Mouse (Mus musculus) granulocyte monocyte progenitor cell, adult 5-6 weeks (primary cell): ENCODE data around the gene Zfp536. TPM values are rescaled to one million over a fixed set of nuclear protein-coding genes. Genes with fewer than 3 reads are reported as not detected.

Source experiments
- ATAC-seq: replicated peaks from 2 replicates; pipeline ENCODE4 v1.8.0; 2016; ENCODE audit warnings: mild to moderate bottlenecking, moderate TSS enrichment, inconsistent platforms; ENCODE audit not compliant: poor library complexity, severe bottlenecking
- total RNA-seq, 2 experiments: library from RNA; stranded (forward) in 1 of 2; stranded (reverse) in 1 of 2; fragments of 200-712, 200-1000 nt in 1 of 2; fragments of >200 nt in 1 of 2; fragmentation: Nextera tagmentation in 1 of 2; gene quantifications; 2 replicates each; pipeline ENCODE4 v1.2.3; 2014 to 2017

Gene Zfp536
- total RNA-seq (2014; fragmentation: Nextera tagmentation), result 0.23 and 0.52 TPM in 2 replicates
- not detected in 2 replicates for total RNA-seq (2017)

DNA sequence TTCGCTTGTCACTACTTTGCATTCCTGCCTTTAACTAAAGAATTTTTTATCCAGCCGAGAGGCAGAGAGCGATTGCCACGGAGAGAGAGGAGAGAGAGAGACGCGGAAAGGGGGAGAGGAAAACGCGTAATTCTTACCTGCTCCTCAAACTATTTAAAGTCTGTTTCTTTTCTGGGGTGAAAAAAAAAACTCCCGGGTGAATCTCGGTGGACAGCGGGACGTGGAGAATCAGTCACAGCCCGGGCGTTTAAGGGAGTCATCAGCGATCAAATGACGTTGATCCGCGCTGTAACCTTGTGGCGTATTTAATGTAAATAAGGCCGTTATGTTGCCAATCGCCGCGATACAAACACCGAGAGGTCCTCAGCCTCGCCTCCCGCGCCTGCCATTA is at the start of gene Zfp536:
TSS of gene Zfp536 (minus strand) at position 330 of the 391 bp plus-strand sequence.
- ATAC-seq, result no peak

DNA sequence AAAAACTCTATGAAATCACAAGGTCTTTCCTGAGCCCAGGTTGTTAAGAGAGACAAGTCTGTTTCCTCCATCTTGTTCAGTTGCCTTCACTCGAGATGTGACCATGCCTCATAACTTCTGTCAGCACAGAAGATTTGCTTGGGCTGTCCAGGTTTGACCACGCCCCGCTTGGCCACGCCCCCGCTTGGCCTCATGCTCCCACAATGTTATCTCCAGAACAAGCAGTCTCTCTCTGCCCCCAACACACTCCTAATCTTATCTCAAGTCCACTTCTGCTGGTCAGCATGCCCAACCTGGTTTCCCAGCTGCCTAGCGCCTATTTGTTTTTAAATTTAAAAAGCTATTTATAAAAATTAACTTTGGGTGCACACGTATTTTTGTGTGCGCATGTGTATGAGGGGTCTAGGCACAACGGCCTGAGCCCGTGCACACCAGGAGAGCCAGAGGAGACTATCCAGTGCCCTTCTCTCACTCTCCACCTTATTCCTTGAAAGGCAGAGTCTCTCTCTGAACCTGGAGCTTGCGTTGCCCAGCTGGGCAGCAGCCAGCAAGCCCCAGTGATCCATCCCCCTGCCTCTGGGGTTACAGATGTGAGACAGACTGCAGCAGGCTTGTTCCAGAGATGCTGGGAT is 47.3 kb upstream of the Zfp536 start:
- no peak for ATAC-seq

DNA sequence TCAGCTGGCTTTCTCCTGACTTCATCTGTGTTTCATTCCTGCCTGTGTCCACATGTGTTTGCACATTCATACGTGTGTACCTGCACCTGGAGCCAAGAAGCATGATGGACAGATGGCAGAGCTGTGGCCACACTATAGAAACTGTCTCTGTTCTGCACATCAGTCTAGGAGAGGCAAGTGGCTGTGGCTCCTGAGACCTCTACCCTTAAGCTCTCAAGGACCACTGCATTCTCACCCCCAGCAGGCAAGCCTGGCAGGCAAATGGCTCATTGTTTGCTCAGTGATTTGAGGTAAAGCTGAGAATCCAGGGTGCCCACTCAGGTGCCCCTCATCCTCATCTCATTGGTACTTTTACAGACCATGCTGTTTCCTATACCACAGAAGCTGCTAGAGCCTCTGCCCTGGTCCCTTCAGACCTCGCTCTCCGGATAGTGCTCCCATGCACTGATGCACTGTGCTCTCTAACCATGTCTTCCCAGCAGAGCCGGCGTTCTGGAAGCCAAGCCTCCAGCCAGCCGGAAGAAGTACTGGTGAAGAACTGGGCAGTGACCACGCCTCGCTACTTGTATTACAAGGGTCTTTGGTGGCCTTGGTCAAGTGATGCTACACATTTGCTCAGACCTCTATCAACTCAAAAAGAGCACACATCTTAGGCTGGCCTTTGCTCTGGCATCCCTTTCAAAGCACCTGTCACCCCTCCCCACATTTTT is 45.3 kb upstream of the Zfp536 start:
- ATAC-seq, result no peak

DNA sequence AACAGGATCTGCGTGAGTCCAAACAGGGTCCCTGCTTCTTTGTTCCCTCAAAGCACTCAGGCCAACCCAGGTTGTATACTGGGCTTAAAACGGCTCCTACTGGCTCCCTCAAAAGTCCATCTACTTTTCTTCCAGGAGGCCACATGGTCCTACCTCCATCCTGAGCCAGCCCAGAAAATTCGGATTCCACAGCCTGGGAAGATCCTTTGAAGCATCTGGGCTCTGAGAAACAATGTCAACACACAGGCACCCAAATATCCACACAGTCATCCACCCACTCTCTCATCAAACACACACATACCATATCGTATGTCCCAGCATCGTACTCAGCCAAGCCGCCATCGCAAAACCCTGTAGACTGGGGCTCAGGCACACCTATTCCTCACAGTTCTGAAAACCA is 43.5 kb upstream of the Zfp536 start:
- no peak for ATAC-seq

DNA sequence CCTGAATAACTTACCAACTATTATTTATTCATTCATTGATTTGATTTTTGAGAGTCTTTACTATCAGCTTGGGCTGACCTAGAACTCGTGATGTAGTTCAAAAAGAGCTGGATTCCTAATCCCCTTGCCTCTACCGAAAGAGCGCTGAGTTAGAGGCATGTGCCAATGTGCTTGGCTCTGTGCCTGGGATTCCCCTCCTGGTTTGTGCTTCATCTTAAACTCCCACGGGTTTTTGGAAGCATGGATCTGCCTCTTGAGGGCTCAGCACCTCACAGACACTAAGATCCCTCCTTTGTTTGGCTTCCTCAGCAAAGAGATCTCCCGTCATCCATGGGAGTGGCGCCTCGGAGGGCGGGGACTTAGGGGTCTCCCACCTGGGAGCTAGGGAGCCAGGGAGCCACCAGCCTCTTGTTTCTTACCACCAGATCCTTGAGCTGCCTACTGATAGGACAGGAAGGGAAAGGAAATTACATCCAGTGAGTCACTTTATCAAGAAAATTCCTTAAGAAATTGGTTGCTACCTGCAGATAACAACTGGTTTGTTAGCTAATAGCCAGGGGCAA is 41.5 kb upstream of the Zfp536 start:
- no peak for ATAC-seq

DNA sequence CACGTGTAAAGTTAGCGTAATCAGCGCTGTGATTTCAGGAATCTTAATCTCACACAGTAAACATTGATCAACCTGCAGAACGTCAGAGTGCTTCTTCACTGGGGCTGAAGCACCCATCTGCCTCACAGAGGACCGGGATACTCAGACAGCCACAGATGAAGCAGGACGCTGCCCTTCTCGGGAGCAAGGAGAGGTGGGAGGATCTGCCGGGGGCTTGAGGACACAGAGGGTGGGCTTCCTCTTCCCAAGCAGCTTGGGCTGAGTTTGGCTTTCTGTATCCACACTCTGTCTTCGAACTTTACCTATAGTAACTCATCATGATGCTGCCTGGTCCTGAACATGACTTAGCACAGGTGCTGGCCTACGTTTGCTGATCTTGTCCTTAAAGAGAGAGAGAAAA is 40.2 kb upstream of the Zfp536 start:
- ATAC-seq, result no peak

DNA sequence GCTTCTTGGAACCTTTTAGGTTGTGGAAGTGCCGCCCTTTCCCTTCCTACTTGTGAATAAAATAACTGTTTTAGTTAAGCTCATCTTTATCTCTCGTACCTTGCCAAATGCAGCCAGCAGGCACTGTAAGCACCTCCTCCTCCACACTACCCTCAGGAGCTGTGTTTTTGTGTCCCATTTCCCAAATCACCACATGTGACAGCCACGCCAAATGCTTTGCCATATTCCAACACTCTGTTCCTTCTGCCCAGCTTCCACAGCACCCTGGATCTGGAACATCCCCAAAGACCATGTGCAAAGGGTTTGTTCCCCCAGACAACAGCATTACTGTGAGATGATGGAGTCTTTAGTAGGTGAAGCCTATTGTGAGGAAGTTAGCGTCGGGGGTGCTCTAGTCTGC is 36.5 kb upstream of the Zfp536 start:
- no peak for ATAC-seq

DNA sequence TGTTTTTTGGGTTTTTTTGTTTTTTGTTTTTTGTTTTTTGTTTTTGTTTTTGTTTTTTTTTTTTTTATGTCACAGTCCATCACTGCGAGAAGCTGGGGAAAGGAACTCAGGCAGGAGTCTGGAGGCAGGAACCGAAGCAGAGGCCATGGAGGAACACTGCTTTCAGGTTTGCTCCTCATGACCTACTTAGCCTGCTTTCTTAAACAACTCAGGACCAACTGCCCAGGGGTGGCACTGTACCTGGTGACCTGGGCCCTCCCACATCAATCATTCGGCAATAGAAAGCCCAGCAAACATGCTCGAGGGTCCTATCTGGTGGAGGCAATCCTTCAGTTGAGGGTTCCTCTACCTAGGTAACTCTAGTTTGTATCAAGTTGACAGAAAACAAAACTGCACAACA is 35.6 kb upstream of the Zfp536 start:
- no peak for ATAC-seq

DNA sequence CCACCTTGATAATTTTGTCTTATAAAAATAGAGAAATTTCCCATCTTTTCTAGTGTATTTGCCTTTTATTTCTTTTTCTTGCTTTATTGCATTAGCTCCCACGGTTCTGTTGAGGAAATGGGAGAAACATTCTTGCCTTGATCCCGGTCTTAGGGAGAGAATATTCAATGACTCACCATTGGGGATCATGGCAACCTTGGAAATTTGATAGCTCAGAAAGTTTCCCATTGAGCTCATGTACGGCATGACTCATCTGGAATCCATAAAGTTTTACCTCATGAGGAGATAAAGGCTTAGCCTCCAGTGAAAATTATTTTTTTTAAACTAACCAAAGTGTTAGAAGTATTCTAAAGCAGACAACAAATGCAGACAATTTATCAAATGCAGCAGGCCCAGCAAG is 27.7 kb upstream of the Zfp536 start:
- no peak for ATAC-seq

DNA sequence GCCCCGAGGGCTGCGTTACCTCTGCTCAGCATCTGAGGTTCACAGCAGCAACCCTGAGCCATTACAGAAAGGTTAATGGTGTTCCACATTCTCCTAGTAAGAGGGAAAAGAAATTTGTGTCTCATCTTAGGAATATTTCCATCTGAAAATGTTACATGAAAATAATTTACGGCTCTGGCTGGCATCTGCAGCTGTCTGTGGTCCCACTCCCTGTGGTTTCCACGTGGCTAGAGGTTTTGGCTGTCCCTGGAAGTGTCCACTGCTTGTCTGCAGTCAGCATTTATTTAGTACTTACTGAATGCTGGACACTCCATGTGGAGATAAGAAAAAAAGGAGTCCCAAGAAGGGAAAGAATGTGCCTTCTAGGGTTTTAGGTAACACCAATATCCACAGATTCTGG is 15.3 kb upstream of the Zfp536 start:
- no peak for ATAC-seq

DNA sequence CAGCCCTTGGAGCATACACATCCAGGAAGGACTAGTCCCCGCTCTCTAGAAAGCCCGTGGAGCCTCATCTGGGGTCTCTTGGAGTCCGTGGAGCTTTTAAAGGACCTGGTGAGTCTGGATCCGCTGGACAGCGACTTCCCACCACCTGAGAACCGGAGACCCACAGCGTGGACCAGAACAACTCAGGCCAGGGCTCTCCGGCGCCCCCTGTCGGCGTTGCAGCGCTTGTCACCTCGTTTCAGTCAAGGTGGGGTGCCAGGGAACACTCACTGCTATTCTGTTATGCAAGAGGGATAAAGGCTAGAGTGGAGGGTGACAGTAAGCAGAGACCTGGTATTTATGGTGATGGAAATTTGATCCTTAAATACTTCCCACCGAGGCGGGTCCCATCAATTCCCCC is 2.1 kb upstream of the Zfp536 start:
- ATAC-seq, result peak; percentile 75; the same call in 1 of the 2 replicates

DNA sequence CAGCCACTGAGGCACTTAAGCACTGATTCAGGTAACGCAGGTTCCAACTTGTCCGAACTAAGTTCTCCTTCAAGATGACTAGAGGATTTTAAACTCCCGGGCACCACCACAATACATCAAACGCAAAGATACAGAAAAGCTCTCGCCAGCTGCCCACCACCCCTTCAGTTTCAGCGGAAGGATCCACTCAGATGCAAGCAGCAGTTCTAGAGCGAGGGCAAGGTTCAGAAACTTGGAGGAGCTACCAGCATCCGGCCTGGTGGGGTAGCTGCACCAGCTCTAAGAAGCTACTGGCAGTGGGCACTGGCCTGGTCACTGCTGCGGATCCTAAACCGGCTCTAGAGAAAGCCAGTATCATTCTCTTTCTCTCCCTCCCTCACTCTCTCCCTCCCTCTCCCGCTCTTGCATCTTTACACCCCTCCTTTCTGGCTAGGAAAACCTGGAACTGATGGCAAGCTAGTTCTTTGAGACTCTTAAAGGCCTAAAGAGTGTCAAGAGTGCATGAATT is 1.1 kb upstream of the Zfp536 start:
- ATAC-seq, result no peak

DNA sequence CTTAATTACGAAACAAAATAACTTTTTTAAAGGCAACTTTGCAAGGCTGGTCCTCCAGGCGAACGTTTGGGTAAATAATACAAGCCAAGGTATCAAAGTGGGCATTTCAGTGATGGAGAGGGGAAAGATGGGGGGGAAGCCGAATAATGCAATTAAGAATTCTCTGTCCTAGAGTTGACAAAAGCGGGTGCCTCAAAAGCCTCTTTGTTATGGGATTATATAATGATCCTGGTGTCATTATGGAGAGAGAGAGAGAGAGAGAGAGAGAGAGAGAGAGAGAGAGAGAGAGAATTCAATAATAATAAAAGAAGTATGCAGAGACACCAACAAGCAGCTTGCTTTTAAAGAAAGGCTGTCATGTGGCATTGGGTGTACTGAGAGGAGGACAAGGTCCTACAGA is 465 bp upstream of the Zfp536 start:
- no peak for ATAC-seq

DNA sequence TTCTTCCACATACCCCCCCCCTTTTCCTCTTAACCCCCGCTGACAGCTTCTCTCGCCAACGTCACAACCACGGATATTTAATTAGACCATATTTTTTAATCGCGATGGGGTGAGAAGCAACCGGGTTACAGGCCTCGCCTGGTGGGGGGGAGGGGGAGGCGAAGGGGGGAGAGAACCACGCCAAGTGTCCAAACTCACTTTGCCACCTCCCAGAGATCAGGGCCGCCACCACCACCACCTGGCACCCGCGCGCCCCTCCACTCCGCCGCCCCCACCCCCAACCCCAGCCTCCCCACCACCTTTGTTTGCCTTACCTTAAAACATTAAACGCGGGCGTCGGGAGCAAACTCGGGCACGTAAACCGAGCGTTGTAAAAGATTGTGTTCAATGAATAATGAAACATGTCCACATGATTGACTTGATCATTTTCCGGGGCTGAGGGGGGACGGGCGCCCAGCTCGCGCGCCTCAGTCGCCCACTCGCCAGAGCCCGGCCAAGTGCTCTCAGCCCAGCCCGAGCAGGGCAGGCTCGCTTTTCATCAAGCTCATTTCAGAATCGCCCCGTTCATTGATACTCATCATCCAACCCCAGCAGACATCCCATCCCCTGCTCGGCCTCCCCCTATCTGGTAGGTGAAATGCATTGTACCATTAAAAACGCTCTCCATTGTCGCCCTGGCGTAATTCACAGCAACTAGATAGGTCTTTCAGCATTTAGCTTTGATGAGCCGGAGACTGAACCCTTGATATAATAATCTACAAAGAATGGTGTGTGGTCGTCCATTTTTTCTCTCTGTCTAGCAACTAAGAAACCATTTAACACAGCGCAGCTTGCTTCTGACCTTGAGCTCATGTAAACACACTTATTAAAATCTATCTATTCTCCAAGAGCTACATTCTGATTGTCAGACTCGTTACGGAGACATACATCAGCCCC is 797 bp downstream of the Zfp536 start:
- ATAC-seq, result no peak

DNA sequence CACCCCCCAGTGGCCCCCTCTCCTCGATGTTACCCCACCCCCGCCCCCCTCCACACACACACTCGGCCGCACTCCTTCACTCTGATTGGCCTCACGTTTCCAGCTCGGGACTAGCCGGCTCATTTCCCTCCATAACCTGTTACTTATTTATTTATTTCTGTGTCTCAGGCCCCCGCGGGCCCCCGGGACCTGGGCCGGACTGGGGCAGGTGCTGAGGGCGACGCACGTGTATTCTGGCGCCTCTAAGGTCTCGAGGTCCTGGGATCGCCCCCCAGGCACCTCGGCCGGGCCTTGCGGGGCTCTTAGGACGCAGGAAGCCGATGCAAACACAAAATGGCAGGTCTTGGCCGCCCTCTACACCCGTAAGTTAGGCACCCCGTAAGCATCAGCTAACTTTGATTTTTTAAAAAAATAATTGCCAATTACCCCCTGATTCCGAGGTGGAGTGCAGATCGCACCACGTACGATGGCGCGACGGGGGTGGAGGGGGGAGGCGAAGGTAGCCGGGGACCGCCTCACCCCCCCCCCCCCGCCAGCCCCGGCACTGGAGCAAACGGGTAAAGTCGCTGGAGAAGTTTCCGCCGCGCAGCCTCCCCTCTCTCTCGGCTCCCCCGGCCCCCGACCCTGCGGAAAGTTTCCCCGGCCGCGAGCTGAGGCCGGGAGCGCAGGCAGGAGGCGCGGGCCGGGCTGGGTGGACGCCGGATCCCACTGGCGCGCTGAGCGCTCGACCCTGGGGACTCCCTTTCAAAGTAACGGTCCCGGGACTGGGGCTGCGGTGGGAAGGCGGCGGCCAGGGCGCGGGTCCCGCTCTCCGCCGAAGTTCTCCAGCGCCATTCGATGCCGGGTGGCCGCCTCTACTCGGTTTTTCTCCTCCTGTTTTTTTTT is 1.7 kb downstream of the Zfp536 start:
- no peak for ATAC-seq

DNA sequence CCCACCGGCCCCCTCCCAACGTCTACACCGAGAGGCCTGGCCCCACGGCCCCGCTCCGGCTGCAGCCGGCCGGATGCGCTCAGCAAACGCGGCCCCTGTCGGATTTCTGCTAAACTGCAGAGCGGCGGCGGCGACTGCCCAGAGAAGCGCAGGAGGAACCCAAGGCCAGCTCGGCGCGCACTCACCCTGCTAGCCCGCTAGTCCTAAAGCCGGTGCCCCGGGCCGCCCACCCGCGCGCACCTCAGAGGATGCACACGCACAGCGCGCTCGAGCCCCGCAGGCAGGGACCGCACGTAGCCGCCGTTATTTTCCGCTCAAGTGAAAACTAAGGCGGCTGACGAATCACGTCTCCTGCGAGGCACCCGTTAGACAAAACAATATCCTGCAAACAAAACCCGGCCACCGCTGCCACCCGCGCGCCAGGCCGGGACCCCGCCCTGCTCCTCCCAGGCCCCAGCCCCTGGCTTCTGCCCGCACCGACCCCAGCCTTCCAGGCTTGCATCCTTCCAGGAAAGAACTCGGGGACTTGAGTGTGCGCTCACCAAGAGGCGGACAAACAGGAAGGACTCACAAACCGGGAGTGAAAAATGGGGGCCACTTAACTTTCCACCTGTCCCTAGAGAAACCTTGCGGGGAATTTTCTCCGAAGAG is 2.9 kb downstream of the Zfp536 start:
- peak; percentile 77 for ATAC-seq

DNA sequence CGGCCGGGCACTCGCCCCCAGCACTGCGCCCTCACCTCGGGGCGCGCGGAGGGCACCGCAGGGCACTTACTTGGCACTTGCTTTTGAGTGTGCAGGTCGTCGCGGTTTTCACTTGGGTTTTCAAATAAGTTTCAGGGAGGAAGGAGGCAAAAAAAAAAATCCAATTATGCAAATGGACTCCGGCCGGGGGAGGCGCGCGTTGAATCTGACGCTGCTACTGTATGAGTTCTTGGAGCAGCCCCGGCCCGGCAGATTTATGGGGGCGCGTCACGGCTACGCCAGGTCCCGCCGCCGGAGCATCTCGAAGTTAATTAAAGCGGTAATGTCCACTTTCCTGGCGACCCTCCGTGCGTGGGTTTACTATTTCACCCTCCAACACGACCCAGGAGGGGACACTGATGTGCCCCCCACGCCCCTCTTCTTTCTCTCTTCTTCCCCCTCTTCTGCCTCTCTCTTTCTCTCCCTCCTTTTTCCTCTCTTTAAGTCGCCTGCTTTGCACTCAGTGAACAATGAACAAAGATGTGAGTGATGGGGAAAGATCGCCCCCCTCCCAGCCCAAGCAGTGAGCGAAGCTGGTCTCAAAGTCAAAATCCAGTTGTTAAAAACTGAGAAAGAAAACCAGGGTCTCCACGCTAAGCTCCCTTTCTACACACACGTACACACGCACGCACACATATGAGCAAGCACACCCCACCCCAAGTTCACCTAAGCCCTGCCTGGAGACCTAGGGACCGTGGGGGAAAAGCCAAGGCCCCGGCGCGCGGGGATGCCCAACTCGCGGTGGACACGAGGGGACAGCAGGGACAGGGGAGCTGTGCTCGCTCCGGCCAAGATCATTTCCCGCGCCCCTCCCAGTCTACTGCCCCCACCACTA is 3.7 kb downstream of the Zfp536 start:
- no peak for ATAC-seq

DNA sequence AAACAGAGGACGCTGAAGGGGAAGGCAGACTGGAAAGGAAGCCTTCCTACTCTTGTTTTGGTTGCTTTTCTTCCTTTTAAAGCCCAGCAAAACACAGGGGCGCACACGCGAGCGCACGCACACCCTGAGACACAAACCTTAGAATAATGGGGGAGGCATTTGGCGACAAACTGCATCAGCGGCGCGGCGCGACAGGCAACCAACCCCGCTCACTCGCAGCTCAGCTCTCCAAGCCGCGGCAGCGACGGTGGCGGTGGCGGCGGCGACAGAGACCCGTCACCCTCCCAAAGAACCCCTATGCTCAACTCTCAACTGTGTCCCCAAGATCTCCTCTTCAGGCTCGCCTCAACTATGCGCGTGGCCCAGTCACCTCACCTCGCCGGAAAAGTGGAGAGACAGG is 4.4 kb downstream of the Zfp536 start:
- ATAC-seq, result no peak
